In the genomic region with DNA sequence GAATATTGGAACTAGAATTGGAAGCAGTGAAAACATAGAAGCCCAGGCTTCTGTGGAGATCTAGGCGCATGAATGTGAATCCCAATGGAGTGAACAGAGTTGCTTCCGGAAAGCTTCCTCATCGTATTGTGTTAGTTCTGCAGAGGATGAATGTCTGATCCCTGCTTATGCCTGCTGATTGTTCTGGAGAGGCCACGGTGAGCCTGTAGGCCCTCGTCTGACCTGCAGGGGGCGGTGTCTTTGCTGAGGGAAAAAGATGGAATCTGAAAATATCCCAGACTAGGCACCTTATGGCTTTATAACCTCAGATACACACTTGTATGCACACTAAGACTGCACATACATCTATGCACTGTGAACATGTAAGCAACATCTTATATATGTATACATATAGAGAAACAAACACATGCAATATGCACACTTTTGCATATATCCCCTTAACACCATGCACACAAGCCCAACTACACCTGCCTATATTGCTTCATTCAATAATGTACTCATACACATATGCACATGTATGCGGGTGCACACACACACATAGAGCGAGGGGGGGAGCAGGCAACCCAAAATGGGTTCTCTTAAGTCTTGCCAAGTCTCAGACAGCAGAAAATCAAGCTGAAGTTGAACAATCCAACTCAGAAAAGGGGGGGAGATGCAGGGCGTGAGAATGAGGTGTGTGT, we compare ENCODE assay signal across 9 mouse cellular contexts.
DNase-seq lines count a peak whose midpoint lies in the region; ATAC-seq lines count a peak whose summit lies in the region.
"Had no signal": no experiment of that assay in that cellular context is flagged by ENCODE, and none has a peak within 500 bp of the region (broad histone marks: within the 10 kb centered on the region; RNA-seq: fewer than 3 reads in every experiment).

No protein-coding gene starts in this region.

- H3K36me3 ChIP-seq in limb, embryonic 11.5 days (ENCODE audit: control insufficient read depth, insufficient read depth, low read length), result no peaks in the 10 kb centered on the region
- no peaks in the 10 kb centered on the region for H3K36me3 ChIP-seq in limb, embryonic 10.5 days
- H3K36me3 ChIP-seq: liver, embryonic 13.5 days had no signal

- H3K27ac ChIP-seq in limb, embryonic 11.5 days (replicated peaks; ENCODE audit: low read depth, low read length), result no peak overlapping the region
- H3K27ac ChIP-seq in limb, embryonic 10.5 days, result no peak overlapping the region
- H3K27ac ChIP-seq: liver, embryonic 13.5 days had no signal

- H3K4me2 ChIP-seq in limb, embryonic 11.5 days (ENCODE audit: low read depth, severe bottlenecking), result no peak overlapping the region
- H3K4me2 ChIP-seq: liver, embryonic 13.5 days had no signal

- H3K4me1 ChIP-seq in limb, embryonic 11.5 days (ENCODE audit: control insufficient read depth, insufficient read depth, low read length), result peaks cover 3% of the 10 kb centered on the region
- H3K4me1 ChIP-seq in limb, embryonic 10.5 days, result peaks cover 15% of the 10 kb centered on the region
- H3K4me1 ChIP-seq: liver, embryonic 13.5 days had no signal

- H3K9ac ChIP-seq in limb, embryonic 11.5 days (ENCODE audit: low read length), result no peak overlapping the region
- H3K9ac ChIP-seq: liver, embryonic 13.5 days had no signal

- 0 out of 2 replicates have a peak, but pooled peaks cover 15% of the 10 kb centered on the region for H3K27me3 ChIP-seq in limb, embryonic 11.5 days (ENCODE audit: control insufficient read depth, insufficient read depth, low read length)
- H3K27me3 ChIP-seq in limb, embryonic 10.5 days (ENCODE audit: low read depth, poor library complexity, severe bottlenecking), result peaks cover 99% of the 10 kb centered on the region

- H3K9me3 ChIP-seq in limb, embryonic 11.5 days (ENCODE audit: control insufficient read depth, low read length), result no peaks in the 10 kb centered on the region
- H3K9me3 ChIP-seq in limb, embryonic 10.5 days (replicated peaks), result no peaks in the 10 kb centered on the region
- H3K9me3 ChIP-seq: liver, embryonic 13.5 days had no signal

- peak; percentile 42 for DNase-seq in embryo, embryonic 10 days (ENCODE audit: low spot score)
- no peak for DNase-seq in embryo, embryonic 9.5 days (ENCODE audit: extremely low spot score)
- peak; percentile 55 for DNase-seq in limb, embryonic 11.5 days (ENCODE audit: low spot score)
- no peak for DNase-seq in limb, embryonic 10.5 days (ENCODE audit: low spot score)
- peak; percentile 28 for DNase-seq in cerebellum, adult 8-10 months
- DNase-seq in kidney, postnatal 4 days, result peak; percentile 65 to 69
- DNase-seq in thymus, postnatal 25 days, result peak; percentile 8
- no peak for DNase-seq in urinary bladder, postnatal 25 days (ENCODE audit: low spot score)
- DNase-seq: liver, embryonic 13.5 days had no signal

- 57% methylated on average over 9 of the region's 9 CpGs for WGBS in limb, embryonic 11.5 days
- WGBS in limb, embryonic 10.5 days, result 57% methylated on average over 9 of the region's 9 CpGs

- no peak for ATAC-seq in limb, embryonic 11.5 days (ENCODE audit: insufficient number of reproducible peaks, low FRiP score, low TSS enrichment, low read depth)

- no peak overlapping the region for H3K4me3 ChIP-seq in limb, embryonic 11.5 days (ENCODE audit: low read depth, low read length)
- no peak overlapping the region for H3K4me3 ChIP-seq in limb, embryonic 10.5 days
- H3K4me3 ChIP-seq: liver, embryonic 13.5 days had no signal

Comparison
In these comparisons a context has a peak if more than half of its experiments do, and no peak if none do; other contexts are left out.
1. DNase-seq: peak in embryo, embryonic 10 days (single experiment), limb, embryonic 11.5 days (single experiment), cerebellum, adult 8-10 months (single experiment), kidney, postnatal 4 days (2 of 2) and thymus, postnatal 25 days (single experiment); none in embryo, embryonic 9.5 days (single experiment), limb, embryonic 10.5 days (single experiment) and urinary bladder, postnatal 25 days (single experiment).